Mouse (Mus musculus) inflammation-experienced regulatory T-cells, adult 6 months (primary cell): ENCODE measurements around the gene Ehmt1. TPM values are rescaled to one million over a fixed set of nuclear protein-coding genes. Genes with fewer than 3 reads are reported as not detected.

Source experiments
- ATAC-seq: one replicate; pipeline ENCODE4 v1.8.0; 2017
- polyA plus RNA-seq, 3 experiments: library from polyadenylated mRNA; unstranded; fragments of 100-300 nt; shearing (Covaris generic); gene quantifications; one replicate each; pipeline ENCODE4 v1.2.1; 2017

Ehmt1 gene
- polyA plus RNA-seq, 3 experiments from 2014 or later = 35.8 to 65.7 (median 56.6) TPM

DNA sequence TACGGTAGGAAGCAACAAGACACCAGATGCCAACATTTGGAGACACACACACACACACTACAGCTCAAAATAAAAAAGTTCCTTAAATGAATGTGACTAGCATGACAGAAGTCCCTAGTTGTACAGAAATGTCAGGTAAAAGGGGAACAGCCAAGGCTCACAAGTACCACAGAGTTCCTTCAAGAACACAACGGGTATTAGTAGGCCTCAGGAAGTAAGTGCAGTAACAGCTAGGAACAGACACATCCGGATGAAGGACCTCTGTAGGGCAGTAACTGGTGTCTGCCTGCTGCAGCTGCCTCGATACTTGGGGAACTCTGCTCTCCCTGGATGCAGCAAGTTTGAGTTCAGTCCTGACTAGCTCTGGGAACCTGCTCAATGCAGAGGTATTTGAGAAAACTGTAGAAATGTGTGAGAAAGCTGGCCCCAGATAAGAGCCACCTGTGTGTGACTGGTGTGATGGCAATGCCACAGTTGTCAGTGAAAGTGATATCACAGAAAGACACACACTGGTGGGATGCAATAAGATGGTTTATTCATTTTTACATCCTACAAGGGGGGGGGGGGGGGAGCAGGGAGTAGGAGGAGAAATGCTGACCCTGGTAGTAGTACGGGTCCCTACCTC is 122.5 kb downstream of the Ehmt1 start:
- no peak for ATAC-seq

DNA sequence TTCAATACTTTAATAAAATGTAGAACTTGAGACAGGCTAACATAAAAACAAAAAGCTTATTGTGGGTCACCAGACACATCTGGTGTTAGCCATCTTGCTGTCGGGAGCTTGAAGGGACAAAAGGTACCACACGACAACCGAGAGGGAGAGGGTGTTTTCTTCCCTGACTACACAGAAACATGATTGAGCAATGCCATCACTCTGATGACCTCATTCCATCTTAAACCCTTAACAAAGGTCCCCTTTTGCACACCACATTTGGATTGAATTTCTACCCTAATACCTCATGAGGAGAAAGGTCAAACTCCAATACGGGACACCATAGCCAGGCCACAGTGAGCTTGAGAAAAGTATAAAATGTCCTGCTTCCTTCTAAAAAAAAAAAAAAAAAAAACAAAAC is 132.2 kb downstream of the Ehmt1 start:
- ATAC-seq = no peak

DNA sequence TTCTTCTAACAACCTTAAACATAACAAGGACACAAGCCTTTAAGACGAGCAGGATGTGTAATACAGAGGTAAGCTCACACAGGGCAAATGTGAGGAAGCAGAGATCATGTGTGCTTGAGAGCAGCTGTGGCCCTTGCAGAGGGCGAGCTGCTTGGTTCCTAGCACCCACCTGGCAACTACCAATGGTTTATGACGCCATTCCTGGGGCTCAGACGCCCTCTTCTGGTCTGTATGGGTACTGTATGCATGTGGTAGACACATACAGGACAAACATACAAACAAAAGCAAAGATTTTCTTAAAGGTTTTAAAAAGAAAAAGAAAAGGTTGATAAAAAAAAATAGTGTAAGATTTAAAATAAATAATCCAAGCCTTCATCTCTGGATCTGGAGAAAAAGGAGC is 138.2 kb downstream of the Ehmt1 start:
- no peak for ATAC-seq

DNA sequence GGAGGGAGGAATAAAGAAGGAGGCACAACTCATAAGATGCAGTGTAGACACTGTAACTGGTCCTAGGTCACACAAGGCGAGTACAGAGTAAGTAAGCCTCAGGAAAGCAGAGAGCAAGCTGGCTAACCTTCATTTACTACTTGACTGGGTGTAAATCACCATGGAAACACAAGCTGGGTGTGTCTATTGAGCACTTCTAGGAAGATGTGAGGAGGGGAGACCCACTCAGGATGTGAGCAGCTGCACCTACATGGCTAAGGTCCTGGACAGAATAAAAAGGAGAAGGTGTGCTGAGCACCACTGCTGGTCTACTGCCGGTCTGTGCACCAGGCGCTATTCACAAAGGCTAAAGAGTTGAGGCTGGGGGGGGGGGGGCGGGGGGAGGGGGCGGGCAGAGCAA is 142.6 kb downstream of the Ehmt1 start:
- no peak for ATAC-seq

DNA sequence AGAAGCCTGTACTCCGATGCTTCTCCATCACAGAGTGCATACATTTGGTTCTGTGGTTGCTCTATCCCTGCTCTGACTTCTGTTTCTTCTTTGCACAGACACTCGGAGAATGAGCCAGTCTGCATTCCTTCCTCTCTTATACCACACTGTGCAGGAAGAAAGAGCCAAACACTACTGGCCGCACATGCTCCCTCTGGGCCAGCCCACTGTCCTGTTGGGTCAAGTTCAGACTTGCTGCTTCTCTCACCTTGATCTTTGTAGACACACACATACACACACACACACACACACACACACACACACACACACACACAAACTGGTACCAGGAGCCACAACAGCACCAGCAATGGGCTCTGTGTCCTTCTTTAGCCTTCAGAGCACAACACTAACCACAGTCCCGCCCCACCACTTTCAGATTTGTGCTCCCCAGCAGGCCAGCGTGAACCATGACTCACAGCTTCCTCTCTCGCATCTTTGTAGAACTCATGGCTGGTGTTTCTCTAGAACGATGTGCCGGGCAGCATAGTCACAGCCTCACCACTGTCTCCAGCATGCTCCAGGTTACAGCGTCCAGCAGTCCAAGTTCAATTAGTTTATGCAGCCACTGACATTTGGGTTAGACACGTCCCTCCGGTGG is 143.3 kb downstream of the Ehmt1 start:
- ATAC-seq = no peak

DNA sequence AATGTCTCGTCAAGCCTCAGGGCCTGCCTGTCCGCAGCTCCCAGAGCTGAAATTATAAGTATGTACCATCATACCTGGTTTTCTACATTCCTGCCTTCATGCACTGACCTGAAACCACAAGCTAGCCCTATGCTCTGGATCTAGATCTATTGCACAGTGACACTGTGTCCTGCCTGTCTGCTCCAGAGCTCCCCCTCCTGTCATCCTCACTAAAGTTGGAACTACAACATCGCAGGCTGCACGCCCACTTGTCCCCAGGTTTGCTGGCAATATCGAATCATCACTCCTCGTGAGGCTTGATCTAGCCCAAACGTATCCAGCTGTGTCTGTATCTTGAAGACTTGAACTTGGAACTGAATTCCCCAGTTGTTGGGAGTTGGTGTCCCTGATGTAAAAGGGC is 144.6 kb downstream of the Ehmt1 start:
- no peak for ATAC-seq

DNA sequence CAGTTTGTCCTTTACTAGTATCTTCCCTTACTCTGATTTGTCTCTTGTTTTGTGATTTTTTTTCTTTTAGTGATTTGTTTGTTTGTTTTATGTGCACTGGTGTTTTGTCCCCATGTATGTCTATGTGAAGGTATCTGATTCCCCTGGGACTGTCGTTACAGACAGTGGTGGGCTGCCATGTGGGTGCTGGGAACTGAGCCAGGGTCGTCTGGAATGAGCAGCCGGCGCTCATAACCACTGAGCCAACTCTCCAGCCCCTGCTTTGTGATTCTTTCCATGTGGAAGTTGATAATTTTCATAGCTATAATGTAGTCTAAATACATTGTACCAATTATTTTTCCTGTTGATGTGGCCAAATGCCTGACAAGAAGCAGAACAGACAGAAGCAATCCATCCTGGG is 148.6 kb downstream of the Ehmt1 start:
- ATAC-seq = no peak

DNA sequence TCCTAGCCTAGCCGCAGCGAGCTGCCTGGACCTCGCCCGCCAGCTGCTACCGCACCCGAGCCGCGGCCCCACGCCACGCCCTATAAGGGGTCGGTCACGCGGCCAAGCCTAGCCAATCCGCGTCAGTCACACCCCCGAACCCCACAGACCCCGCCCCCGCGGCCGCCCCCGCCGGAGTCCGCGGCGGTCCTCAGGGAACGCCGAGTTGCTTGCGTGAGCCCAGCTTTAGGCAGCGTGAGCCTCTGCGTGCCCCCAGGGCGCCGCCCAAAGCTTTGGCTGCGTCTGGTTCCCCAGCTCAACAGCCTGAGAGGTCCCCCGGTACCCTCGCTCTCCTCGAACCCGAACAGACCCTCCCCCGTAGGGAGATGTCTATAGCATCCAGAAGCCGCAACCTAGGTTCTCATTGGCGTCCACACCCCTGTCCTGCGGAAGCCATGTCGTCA is 156.3 kb downstream of the Ehmt1 start, which contains the start of gene Cacna1b:
TSS of gene Cacna1b (minus strand) at position 38 of the 443 bp plus-strand sequence.
- no peak for ATAC-seq

DNA sequence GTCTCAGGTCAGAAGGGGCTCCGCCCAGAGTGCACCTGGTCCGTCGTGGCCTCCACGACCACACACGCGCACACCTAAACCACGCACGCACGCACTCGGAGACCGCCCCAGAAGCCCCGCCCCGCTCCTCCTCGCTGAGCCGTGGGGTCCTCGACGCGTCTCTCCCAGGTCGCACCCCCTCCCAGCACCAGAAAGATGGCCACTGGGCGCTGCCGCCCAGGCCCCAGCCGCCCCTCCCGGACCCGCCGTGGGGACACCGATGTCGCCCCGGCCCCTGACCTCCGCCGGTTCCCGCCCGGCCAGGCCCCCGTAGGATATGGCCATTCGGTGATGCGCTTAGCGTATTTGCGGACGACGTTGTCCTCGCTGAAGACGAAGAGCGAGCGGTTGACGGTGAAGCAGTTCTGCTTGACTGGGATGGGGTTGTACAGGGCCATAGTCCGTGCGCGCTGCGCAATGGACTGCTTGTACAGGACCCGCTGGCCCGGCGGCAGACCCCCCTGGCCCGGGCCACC is 156.9 kb downstream of the Ehmt1 start:
- ATAC-seq = no peak

DNA sequence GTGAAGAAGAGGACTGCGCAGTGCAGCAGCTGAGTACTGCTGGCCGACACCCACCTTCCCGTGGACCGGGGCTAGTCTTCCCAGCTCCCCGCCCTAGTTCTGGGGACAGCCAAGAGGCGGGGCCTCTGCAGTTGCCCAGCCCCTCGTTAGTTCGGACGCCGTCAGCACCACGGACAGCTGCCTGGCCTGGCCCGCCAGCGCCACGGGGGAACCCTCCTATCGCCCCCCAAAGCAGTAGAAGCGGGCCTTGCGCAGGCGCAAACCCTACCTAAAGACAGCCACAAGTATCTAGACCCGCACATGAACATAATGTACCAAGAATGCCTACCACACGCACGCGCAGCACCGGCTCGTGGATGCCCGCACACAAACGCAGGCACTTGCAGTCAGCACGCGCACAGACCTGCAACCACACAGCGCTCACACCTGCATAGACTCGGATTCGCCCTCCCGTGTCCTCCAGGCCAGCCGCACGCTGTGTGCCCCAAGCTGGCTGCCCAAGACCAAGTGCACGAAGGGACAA is 157.4 kb downstream of the Ehmt1 start:
- no peak for ATAC-seq

DNA sequence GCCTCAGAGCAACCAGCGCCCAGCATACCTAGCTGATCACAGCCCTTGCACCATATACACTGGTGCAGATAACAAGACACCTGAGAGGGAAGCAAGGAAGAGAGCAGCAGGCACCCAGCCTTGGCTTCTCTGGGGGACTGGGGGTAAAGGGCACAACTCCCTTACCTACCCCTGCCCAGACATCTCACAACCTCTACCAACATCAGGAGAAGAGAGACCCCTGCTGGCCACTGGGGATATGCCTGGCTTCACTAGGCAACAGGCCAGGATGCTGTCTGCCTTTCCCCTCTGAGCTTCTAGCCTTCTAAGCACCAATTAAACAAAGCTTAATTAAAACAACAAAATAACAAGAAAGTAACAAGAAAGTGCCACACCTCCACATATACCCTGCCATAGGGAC is 164.1 kb downstream of the Ehmt1 start:
- no peak for ATAC-seq

DNA sequence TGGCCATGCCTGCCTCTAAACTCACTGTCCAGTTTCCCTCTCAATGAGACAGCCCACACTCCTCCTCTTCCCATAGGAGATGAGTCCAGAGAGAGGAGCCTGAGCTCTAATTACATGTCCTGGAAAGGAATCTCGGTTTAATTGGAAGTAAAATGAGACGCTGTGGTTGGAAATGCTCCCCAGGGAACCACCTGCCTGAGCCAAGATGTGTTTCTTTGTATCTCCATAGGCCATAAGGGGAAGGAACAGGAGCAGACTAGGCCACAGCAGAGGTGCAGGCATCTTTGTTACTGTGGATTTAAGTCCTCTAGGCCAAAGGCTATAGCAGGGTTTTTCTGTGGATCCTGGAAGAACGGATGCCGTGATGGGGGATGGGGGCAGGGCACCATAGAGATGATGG is 166.8 kb downstream of the Ehmt1 start:
- no peak for ATAC-seq

DNA sequence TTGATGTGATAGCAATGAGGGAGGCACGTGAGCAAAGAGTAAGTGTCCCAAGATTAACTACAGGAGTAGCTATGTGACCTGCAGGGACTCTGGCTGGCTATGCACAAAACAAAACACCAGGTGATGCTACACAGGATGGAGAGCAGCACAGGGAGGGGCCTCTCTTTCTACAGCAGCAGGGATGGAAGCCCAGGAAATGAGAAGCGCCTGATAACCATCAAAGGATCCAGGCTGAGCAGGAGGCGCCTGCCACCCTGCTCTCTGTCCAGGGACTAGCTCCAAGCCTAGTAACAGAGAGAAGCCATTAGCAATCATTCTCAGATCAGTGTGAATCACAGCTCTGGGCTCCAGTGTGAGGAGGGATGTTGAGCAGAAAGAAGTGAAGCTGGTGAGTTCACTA is 169.4 kb downstream of the Ehmt1 start:
- no peak for ATAC-seq

DNA sequence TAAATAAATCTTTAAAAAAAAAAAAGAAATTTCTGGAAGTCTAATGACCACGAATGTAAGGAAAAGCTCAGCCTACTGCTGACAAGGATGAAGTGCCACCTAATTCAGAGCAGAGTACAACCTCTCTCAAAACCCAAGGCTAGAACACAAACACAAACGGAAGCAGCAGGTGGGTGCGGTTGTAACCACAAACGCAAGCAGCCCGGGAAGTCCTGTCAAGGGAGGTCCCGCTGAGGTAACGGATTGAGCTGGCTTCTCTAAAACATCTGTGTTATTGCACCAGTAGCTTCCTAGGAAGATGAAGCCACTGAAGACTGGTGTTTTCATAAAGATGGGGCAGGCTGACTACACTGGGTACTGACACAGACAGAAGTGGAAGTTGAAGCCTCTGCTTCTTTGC is 171.5 kb downstream of the Ehmt1 start:
- peak; percentile 67 for ATAC-seq

Other genes starting within 250 kb of the Ehmt1 start
- under 1 TPM in 1 of 3 experiments, not detected in 2; 0.24 TPM for gene Cacna1b, start 156.5 kb downstream of the Ehmt1 start, polyA plus RNA-seq
- gene Arrdc1, start 15.6 kb upstream of the Ehmt1 start, polyA plus RNA-seq = 100 to 1,000 TPM; 168 to 273 (median 211) TPM
- gene Zmynd19, start 30.2 kb upstream of the Ehmt1 start, polyA plus RNA-seq = 1 to 10 TPM in 2 of 3 experiments, under 1 TPM in 1; 0.87 to 2.7 (median 1.2) TPM
- 10 to 100 TPM; 21.5 to 42.4 (median 41.8) TPM for gene Dph7, start 42.8 kb upstream of the Ehmt1 start, polyA plus RNA-seq
- gene Mrpl41, start 55.5 kb upstream of the Ehmt1 start, polyA plus RNA-seq = 100 to 1,000 TPM in 2 of 3 experiments, 10 to 100 TPM in 1; 98.7 to 106 (median 103) TPM
- gene Pnpla7, start 56.4 kb upstream of the Ehmt1 start, polyA plus RNA-seq = 10 to 100 TPM; 50.7 to 80.7 (median 77.0) TPM
- 10 to 100 TPM; 11.3 to 20.4 (median 11.4) TPM for gene Nsmf, start 134.7 kb upstream of the Ehmt1 start, polyA plus RNA-seq
- gene Entpd8, start 160.7 kb upstream of the Ehmt1 start, polyA plus RNA-seq = under 1 TPM in 1 of 3 experiments, not detected in 2; 0.90 TPM
- gene Noxa1, start 175.5 kb upstream of the Ehmt1 start, polyA plus RNA-seq = 1 to 10 TPM in 2 of 3 experiments, under 1 TPM in 1; 0.68 to 4.2 (median 4.2) TPM